Mouse (Mus musculus) erythroblast, adult 5-6 weeks (primary cell): Measurements from ENCODE around the gene Scaf4. TPM values are rescaled to one million over a fixed set of nuclear protein-coding genes. Genes with fewer than 3 reads are reported as not detected.

ENCODE experiments used
- ATAC-seq: replicated peaks from 2 replicates; pipeline ENCODE4 v1.8.0; 2016; ENCODE audit warnings: moderate number of reproducible peaks, mild to moderate bottlenecking, moderate TSS enrichment, inconsistent platforms; ENCODE audit not compliant: poor library complexity, low FRiP score, severe bottlenecking
- total RNA-seq, 2 experiments: library from RNA; stranded (forward) in 1 of 2; stranded (reverse) in 1 of 2; fragments of 150-400 nt in 1 of 2; fragments of 200-764, 138-1000 nt in 1 of 2; gene quantifications; 2 replicates each; pipeline versions ENCODE4 v1.2.3 to v1.2.4; 2015 to 2017; ENCODE audit warnings: low replicate concordance in 2 of 2

Gene Scaf4
- total RNA-seq, 2 experiments from 2014 or later: 10.2 to 23.8 TPM

DNA sequence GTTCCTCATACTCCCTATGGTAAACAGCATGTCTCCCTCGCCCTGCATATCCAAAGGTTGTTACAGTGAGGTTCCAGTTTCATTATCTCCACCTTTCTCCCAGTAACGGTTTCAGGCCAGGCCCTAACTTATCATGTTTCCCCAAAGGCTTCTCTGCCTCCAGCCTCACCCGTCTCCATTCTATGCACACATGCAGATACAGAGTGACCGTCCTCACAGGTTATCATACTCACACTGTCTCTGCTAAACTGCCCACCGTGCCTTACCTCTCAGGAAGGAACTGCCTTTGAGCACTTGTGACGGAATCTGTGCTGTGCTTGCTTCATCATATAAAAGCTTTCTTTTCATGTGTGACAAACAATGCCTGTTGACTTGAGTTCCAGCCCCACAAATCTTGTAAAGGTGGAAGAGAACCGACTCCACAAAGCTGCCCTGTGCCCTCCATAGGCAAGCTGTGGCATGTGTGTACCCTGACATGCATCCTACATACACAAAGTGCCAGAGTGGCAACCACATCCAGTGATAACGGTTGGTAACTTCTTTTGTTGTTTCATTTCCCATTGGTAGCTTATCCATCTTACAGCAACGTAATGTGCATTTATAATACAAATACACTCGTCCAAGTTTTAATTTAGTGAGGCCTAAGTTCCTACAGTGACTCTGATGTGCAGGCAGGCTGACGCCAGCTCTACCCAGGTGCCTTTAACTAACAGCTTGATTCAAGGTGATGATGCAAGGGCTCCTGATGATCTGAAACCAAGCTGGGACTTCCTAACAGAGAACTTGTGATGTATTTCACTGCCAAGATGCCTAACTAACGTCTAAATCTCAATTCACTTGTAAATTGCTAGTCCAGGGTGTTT is 70.6 kb downstream of the Scaf4 start:
- ATAC-seq: peak; percentile 85

DNA sequence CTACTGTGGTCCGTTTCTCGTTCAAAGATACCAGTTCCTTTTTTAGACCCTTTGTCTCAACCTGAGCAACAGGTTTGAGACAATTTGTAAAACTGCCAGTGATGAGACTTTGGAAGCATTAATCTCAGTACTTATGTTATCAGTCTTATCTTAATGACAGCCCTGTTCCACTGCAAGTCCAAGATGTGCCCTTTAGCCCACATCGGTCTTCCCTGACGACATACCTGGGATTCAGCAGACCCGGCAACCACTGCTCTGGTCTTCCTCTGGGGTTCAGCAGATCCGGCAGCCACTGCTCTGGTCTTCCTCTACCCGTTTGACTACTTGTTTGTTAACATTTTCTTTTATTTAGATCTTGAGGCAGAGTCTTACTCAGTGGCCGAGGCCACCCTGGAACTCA is 72.5 kb downstream of the Scaf4 start:
- ATAC-seq: no peak

DNA sequence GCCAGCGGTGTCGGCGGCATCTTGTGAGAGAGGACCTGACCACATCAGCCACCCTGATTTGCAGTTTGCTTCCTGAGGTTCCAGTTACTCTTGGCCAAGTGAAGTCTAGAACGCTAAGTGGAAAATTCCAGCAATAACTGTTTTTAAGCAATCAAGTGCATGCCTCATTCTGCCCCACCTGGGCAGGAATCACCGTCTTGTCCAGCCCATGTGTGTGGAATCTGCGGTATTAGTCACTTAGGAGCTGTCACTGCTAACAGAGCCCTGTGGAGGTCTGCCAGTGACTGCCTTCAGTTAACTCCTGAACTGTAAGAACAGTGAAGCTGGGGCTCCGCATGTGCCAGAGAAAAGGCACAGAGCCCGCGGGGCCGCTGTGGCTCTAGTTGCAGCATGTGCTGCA is 73.6 kb downstream of the Scaf4 start:
- ATAC-seq: no peak

DNA sequence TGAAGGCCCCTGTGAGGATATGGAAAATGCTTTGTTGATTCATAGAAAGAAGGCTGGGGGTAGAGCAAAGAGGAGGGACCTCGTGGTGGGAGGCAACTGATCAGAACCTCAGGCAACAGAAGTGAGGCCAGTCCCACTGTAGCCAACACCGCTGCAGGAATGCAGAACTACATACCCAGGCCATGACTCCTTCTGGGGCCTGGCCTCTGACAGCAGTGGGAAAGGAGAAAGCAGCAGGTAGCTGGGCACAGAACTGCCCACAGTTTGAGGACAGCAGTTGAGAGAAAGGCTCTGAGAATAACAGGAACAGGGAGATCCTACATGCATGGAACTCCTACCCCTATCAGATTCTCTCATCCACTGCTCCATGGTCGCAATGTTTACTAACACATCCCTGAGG is 75.3 kb downstream of the Scaf4 start:
- no peak for ATAC-seq

DNA sequence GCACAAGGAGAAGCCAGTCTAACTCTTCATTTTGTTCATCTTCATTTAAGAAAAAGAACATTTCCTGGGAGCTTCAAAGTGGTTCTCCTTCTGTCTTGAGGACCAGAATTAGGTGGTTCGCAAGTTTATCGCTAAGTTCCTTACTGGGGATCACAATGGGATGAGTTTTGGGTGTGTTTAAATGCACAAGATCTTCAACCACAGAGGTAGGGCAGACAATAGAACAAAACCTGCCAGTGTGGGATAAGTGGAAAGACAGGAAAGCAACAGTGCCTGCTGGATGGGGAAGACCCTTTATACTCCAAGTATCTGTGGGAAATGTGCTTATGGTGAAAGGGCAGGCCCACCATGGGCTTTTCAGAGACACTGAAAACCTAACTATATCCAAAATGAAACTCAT is 79.4 kb downstream of the Scaf4 start:
- no peak for ATAC-seq

DNA sequence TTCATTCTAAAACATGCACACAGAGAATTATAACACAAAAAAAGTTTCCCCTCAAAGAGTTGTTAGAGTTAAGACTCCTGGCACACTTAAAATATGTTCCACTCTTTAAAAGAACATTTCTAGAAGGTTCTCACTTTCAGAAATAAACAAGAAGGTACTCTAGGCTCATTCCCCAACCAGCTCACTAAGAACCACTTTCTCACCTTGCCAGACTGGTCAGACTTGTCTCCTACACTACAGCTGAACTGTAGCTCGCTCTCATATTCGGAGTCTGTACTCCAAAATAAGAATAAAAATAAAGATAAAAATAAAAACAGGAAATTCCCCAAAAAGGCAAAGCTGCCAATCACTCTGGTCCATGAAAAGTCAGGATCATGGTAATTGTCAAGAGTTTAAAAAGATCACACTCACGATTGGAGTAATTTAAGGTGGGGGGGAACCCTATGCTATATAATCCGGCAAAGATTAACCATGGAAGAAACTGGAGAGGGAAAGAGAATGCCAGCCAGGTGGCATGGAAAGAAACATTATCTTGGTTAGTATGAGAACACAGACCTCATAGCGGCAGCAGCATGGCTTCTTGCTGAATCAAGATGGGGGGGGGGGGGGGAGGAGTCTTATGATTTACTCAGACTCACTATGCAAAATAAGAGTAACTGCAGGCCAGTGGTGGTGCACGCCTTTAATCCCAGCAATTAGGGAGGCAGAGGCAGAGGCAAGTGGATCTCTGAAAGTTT is 80.9 kb downstream of the Scaf4 start:
- no peak for ATAC-seq

DNA sequence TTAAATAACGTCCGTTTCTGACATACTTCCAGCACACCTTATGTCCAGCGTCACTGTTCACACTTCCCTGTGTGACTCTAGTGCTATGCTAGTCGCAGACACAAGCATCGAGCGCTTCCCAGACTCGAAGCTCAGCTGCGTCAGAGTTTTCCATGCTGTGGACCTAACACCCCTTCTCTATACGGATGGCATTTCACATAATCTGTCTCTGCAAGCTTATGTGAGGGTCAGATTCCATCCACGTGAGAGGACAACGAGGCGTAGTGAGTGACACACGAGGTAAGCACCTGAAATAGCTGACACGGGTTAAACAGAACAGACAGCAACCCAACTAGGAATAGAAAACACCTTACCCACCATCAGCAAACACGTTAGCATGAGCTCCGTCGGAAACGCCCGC is 82.2 kb downstream of the Scaf4 start:
- ATAC-seq: no peak

DNA sequence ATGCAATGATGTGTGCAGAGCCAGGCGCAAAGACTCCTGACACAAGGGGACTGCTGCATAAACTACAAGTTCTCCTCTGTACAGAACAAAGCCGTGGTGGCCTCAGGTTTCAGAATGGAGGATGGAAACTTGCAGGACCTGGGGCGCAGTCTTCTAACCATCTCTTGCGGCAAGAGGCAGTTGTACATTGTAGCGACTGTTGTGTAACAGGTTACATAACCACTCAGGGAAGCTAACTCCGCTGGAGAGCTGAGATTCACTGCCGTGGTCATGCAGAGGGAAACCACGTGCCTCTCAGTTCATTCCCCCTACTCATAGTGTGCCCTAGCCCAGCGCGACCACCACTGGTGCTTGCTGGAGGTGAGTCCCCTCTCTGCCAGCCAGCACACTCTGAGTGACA is 85.1 kb downstream of the Scaf4 start:
- no peak for ATAC-seq

DNA sequence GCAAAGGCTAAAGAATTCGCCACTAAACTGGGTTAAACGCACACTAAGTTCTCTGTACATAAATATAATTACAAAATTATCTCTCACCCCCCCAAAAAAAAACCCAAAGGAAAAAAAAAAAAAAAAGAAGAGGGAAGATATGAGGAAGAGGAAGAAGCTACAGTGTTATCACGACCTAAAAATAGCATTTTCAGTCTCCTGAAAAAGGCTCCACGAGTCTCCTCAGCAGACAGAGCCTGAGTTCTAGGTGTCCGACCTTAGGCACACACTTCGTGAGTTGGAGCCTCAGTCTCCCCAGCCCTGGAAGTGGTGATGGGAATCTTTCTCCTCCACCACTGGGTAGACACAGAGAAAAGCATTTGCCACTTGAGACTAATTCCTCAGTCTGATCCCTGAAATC is 85.7 kb downstream of the Scaf4 start:
- no peak for ATAC-seq

DNA sequence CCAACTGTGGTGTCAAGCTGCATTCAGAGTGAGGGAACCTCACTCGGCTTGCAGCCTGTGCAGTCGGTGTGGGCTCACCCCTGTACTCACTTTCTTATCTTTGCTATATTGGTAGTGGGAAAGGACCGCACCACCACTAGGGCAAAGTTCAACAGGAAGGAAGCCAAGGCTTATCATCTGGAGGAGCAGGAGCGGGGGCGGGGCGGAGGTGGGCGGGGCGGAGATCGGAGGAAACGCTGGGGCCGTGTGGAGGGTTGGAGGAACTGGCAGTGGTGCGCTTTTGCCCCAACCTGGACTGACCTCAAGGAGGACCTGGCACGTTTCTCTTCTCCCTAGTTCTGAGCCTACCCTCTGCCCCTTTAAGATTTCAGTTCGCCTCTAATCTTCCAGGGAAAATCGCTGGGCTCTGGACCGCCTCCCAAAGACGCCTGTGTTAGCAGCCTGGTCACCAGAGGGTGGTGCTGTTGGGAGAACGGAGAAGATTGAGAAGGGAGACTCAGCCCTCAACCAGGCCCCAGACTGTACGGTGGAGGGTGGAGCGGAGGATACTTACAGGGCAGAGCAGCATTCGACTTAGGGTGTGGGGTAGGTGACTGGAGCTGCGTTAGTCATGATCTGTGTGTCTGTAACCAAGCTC is 86.8 kb downstream of the Scaf4 start:
- ATAC-seq: peak; percentile 98

DNA sequence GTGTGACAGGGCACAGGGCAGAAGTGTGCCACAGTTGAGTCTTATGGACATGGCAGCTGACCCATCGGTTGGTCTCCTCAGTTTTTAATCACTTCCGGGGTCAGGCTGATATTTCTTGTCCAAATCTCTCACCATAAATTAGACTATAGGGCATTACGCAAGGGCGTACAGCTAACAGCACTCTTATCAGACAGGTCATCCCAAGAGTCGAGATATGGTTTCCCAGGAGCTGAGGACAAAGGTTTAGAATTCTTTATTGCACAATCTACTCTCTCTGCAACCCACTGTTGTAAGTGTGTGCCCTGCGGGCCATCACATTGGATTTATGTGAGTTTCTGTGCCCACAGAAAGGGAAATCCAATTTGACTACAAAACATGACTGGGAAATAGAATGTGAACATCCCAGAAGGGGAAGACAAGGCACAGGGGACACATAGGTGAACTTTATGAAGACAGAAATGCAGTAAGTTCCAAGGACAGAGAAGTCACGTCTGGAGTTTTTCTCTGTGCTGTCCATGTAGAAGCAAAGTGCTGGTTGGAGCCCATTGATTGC is 87.5 kb downstream of the Scaf4 start:
- no peak for ATAC-seq

DNA sequence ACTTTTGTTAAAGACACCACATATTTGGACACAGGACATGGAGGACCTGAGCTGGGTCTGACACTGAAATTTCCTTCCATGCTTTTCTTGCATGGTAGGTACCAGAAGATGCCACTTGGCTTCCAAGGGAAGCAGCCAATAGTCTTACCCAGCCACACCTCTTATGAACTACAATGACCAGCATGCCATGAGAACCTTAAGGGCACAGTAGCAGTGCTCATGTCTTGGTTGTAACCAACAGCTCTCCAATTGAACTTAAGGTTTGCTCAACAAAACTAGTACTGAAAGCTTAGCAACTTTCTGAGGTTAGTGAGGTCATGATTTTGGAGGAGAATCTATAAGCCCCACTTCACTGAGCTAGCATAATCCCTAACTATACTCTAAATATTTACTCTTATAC is 90.6 kb downstream of the Scaf4 start:
- ATAC-seq: no peak

DNA sequence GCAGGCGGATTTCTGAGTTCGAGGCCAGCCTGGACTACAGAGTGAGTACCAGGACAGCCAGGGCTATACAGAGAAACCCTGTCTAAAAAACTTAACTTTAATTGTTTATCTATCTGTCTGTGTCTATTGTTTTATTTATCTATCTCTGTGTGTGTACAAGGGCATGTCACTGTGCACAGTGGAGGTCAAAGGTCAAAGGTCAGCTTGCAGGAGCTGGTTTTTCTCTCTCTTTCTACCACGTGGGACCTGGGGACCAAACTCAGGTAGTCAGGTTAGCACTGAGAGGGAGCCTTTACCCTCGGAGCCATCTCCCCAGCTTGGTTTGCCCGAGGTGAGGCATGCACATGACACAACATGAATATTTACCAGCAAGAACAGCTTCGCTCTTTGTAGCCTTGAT is 93.0 kb downstream of the Scaf4 start:
- no peak for ATAC-seq

DNA sequence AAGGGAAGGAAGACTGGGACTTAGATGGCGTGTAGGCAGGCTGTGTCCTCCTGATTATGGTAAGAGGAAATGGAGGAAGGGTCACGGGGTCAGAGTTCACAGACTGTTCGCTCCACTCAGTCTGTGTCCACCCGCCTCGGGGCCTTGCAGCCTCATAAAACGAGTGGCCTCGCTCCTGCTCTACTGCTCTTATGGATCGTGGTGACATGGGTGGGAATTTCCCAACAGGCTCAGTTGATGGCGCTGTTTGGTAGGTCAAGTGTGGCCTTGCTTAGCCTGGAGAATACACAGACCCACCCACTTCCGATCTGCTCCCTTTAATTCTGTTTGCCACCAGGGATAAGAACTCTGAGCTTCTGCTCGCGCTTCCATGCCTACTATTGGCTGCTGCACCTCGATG is 96.8 kb downstream of the Scaf4 start:
- peak; percentile 46; the same call in 1 of the 2 replicates for ATAC-seq

DNA sequence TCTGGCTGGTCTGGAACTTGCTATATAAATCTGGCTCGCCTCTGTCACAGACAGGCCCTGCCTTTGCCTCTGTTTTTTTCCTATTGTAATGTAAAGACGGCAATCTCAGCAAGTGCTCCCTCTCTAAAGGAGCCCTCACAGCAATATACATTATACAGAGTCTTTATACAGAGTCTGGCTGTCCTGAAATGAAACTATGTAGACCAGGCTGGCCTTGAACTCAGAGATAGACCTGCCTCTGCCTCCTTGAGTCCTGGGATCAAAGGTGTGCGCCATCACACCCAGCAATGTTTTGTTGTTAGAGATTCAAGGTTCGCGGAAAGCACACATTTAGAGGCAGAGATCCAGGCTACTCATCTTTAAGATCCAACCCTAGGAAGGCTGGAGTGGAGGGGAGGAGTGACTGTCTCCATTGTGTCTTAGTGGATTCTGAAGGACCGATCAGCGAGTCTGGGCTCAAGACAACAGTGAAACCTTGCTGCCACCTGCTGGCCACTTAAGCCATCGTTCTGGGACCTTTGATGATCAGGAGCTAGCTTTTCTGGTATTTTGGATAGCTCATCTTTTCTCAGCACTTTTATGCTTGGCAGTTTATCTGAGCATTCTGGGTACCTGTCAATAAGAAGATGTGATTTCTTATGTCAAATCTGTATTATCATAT is 98.2 kb downstream of the Scaf4 start:
- peak; percentile 81 for ATAC-seq

DNA sequence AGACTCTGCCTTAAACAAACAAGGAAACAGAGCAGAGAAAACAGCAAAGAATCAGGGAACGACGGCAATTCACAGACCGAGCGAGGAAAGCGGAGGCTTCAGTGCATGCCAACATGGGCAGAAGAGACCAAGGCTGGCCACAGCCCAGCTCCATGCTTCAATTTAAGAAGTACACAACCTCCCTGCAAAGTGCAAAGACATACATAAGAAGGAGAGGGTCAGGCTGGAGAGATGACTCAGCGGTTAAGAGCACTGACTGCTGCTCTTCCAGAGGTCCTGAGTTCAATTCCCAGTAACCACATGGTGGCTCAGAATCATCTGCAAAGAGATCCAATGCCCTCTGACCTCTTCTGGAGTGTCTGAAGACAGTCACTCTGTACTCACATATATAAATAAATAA is 100.2 kb downstream of the Scaf4 start:
- no peak for ATAC-seq

DNA sequence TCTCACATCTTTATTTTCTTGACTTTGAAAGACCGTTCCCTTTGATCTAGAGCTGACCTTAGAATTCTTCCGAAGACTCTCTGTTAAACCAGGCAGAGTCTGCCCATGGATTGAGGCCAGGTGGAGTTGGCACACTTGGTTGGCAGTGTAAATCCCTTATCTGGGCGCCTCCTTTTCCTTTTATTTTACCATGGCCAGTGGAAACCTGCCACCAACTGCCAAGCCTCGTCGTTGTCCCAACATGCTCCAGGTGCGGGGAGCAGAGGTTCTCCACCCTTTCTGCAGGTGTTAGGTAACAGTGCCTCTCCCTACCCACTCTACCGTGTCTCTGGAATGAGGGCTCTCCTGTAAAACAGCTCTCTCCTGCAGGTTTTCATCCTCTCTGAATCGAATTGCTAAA is 102.6 kb downstream of the Scaf4 start:
- no peak for ATAC-seq

DNA sequence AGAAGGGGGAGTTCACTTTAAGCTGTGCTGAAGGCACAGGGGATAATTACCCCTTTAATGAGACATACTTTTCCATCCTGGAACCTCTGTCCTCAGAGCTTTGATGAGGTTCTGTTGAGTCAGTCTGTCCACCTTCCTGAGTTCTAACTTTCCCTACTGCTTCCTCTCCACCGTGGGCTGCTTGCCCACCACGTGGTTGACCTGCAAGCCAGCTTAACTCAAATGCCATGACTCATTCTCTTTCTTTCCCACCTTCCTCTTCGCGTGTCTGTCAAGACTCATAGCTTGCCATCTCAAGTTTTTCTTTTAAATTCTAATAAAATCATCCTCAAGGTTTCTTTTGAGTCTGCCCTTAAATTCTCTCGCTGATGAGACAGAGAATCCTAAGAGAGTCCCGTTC is 103.3 kb downstream of the Scaf4 start:
- ATAC-seq: no peak

DNA sequence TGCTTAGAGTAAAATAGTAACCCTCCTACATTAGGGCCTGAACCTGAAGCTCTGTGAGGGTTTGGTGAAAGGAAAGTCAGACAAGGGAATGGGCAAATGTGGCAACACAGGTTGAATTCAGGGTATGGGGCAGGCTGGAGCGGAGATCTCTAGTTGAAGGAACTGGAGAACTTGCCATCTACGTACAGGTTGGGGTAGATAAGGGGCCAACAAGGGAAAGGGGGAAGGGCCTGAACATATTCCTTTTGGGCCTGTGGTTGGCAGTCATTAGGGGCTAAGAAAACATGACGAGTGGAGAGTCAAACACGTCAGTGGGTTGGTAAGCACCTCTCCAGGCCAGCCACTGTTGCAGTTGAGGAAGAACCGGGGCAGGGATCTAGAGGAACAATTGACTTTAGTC is 104.4 kb downstream of the Scaf4 start:
- no peak for ATAC-seq

DNA sequence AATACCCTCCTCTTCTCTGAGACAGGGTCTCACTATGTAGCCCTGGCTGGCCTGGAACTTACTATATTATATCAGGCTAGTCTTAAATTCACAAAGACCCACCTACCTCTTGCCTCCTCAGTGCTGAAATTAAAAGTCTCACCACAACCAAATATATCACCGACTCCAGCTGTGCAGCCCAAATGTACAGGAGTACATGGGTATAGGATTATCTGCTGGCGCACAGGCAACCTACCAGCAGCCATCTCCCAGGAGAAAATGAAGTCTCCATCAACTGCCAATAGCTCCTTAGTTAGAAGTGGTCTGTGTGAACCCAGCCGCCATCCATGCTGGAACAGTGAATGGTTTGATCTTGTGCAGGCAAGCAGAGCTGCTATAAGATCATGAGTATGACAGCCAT is 105.9 kb downstream of the Scaf4 start:
- ATAC-seq: no peak
